Mouse (Mus musculus): Measurements from ENCODE around the gene Spata32.

GRCm38 (mm10) chr11:103221437-103221836 lies 3.2 kb upstream of the Spata32 start:
- TF ChIP-seq CTCF (IDR thresholded peaks at IDR 0.05; ENCODE audit: low read depth) (no peak), EP300 (IDR thresholded peaks at IDR 0.05; ENCODE audit: low read depth) (no peak)

Data from liver, postnatal 0 days (tissue).